In the genomic region with DNA sequence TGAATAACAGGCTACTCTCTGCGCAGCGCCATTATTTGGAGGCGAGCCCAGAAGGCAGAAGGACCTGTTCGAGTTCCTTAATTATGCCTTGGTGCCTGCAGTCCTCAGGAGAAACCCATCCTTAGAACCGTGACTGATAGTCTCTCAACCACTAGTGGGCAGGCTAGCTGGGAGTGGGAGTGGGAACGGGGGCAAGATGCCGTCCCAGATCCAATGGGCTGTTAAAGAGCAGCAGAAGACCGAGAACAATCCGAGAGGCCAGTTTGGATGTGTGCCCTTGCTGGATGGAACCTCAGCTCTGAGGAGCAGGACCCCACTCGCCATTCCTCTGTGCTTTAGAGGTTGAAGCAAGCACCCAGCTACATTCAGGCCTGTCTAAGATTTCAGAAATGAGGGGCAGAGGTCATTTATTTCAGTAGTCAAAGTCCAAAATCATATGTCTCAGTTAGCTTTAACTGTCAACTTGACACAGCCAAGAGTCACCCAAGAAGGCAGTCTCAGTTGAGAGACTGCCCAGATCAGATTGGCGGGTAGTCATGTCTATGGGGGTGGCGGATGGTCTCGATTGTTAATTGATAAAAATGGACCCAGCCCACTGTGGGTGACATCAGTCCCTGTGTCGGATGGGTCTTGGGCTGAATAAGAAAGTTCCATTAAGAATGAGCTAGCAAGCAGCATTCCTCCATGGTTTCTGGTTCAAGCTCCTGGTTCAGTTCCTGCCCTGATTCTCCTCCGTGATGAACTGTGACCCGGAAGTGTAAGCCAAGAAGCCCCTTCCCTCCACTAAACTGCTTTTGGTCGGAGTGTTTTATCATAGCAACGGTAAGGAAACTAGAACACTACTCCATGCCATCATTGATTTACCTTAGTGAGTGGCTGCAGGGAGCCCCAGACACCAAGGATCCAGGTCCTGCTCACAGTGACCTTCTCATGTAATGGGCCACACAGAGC, we compare ENCODE assay signal across 12 mouse cellular contexts. TPM values are rescaled to one million over a fixed set of nuclear protein-coding genes. Genes with fewer than 3 reads are reported as not detected.
DNase-seq lines count a peak whose midpoint lies in the region; ATAC-seq and TF ChIP-seq lines count a peak whose summit lies in the region.
"Had no signal": no experiment of that assay in that cellular context is flagged by ENCODE, and none has a peak within 500 bp of the region (broad histone marks: within the 10 kb centered on the region; RNA-seq: fewer than 3 reads in every experiment).

No protein-coding gene starts in this region.

- intact Hi-C loops in gastrocnemius, adult 2 months (cut with DNase I): no loop called here

- no peak overlapping the region for H3K4me3 ChIP-seq in gastrocnemius, adult 2 months
- no peak overlapping the region for H3K4me3 ChIP-seq in lung, postnatal 0 days (ENCODE audit: low read depth, low read length)
- no peak overlapping the region for H3K4me3 ChIP-seq in liver, embryonic 14.5 days (ENCODE audit: insufficient read depth in 1 of 2, low read depth in 2 of 2, low read length in 2 of 2)
- H3K4me3 ChIP-seq in neural tube, embryonic 15.5 days (replicated peaks): no peak overlapping the region

- 0 out of 2 replicates have a peak, but pooled peaks have one; percentile 19 for TF ChIP-seq CTCF in gastrocnemius, adult 2 months (IDR thresholded peaks at IDR 0.05)
- TF ChIP-seq CTCF in lung, postnatal 0 days (IDR thresholded peaks at IDR 0.05): peak; percentile 48
- peak; percentile 36; the same call in 1 of the 2 replicates for TF ChIP-seq CTCF in liver, embryonic 14.5 days (IDR thresholded peaks at IDR 0.05; ENCODE audit: low read depth)

- no peak overlapping the region; the same call in 1 of the 2 replicates for H3K4me2 ChIP-seq in lung, postnatal 0 days (replicated peaks; ENCODE audit: low read depth, low read length)
- no peak overlapping the region for H3K4me2 ChIP-seq in liver, embryonic 14.5 days (ENCODE audit: low read depth)
- no peak overlapping the region for H3K4me2 ChIP-seq in neural tube, embryonic 15.5 days

- no peaks in the 10 kb centered on the region for H3K27me3 ChIP-seq in lung, postnatal 0 days (replicated peaks; ENCODE audit: insufficient read depth, low read length)
- no peaks in the 10 kb centered on the region; the same call in 1 of the 2 replicates for H3K27me3 ChIP-seq in liver, embryonic 14.5 days (ENCODE audit: control insufficient read depth, insufficient read depth, low read length)
- H3K27me3 ChIP-seq in neural tube, embryonic 15.5 days (replicated peaks): no peaks in the 10 kb centered on the region
- H3K27me3 ChIP-seq: heart, embryonic 15.5 days had no signal

- no peak overlapping the region for H3K9ac ChIP-seq in lung, postnatal 0 days (replicated peaks; ENCODE audit: low read depth)
- no peak overlapping the region for H3K9ac ChIP-seq in liver, embryonic 14.5 days (replicated peaks)
- H3K9ac ChIP-seq in neural tube, embryonic 15.5 days (replicated peaks): no peak overlapping the region

- no peak for ATAC-seq in lung, postnatal 0 days
- ATAC-seq in liver, embryonic 14.5 days (ENCODE audit: insufficient read depth): no peak
- ATAC-seq in neural tube, embryonic 15.5 days (ENCODE audit: low FRiP score): no peak

- no peak for TF ChIP-seq EP300 in lung, postnatal 0 days (IDR thresholded peaks at IDR 0.05)
- TF ChIP-seq EP300 in liver, embryonic 14.5 days (IDR thresholded peaks at IDR 0.05; ENCODE audit: low read depth): no peak

- H3K9me3 ChIP-seq in lung, postnatal 0 days (ENCODE audit: low read length): no peaks in the 10 kb centered on the region
- no peaks in the 10 kb centered on the region for H3K9me3 ChIP-seq in liver, embryonic 14.5 days (ENCODE audit: control insufficient read depth, low read length)
- no peaks in the 10 kb centered on the region for H3K9me3 ChIP-seq in neural tube, embryonic 15.5 days (replicated peaks)
- H3K9me3 ChIP-seq: heart, embryonic 15.5 days had no signal

- no peak overlapping the region for H3K27ac ChIP-seq in gastrocnemius, adult 2 months
- H3K27ac ChIP-seq in lung, postnatal 0 days (ENCODE audit: low read length): no peak overlapping the region
- no peak overlapping the region for H3K27ac ChIP-seq in liver, embryonic 14.5 days
- H3K27ac ChIP-seq in neural tube, embryonic 15.5 days (replicated peaks): no peak overlapping the region

- H3K36me3 ChIP-seq in lung, postnatal 0 days (ENCODE audit: insufficient read depth, low read length): no peaks in the 10 kb centered on the region
- no peaks in the 10 kb centered on the region for H3K36me3 ChIP-seq in liver, embryonic 14.5 days (replicated peaks; ENCODE audit: control insufficient read depth, insufficient read depth, low read depth)
- H3K36me3 ChIP-seq in neural tube, embryonic 15.5 days: no peaks in the 10 kb centered on the region
- H3K36me3 ChIP-seq: heart, embryonic 15.5 days had no signal

- DNase-seq in gastrocnemius, adult 2 months: no peak
- no peak for DNase-seq in gastrocnemius, postnatal 4 days (ENCODE audit: low spot score in 2 of 2)
- DNase-seq in lung, postnatal 0 days (ENCODE audit: low spot score): no peak
- no peak for DNase-seq in lung, postnatal 36 days
- DNase-seq in R1 (ENCODE audit: low read depth, low spot score): peak; percentile 81
- DNase-seq in liver, embryonic 14.5 days (ENCODE audit: low read depth in 3 of 3, low spot score in 3 of 3): no peak
- DNase-seq in adrenal gland, adult (ENCODE audit: inconsistent age in 2 of 2, low spot score in 1 of 2): no peak
- DNase-seq: layer of hippocampus, adult 9-11 months had no signal

- 57% methylated on average over 18 of the region's 18 CpGs for WGBS in lung, postnatal 0 days
- WGBS in liver, embryonic 14.5 days (ENCODE audit: insufficient replicate concordance): 43% methylated on average over 18 of the region's 18 CpGs
- 70% methylated on average over 18 of the region's 18 CpGs for WGBS in neural tube, embryonic 15.5 days

- peaks cover 8% of the 10 kb centered on the region; the same call in 1 of the 2 replicates for H3K4me1 ChIP-seq in lung, postnatal 0 days (ENCODE audit: insufficient read depth, low read depth, low read length)
- H3K4me1 ChIP-seq in liver, embryonic 14.5 days (replicated peaks; ENCODE audit: control insufficient read depth in 2 of 2, insufficient read depth in 2 of 2, low read length in 1 of 2): peaks cover 0 to 15% of the 10 kb centered on the region in 2 experiments; a peak in 2 of 4 replicates
- peaks cover 19% of the 10 kb centered on the region for H3K4me1 ChIP-seq in neural tube, embryonic 15.5 days

RNA-seq across cellular contexts. Expression of gene Smndc1, which starts 32.3 kb away (rescaled TPM):
- 10 to 100 TPM; 28.1 to 30.7 TPM for total RNA-seq in gastrocnemius, adult 2 months (2021)
- total RNA-seq in gastrocnemius, postnatal 4 days (2021): 10 to 100 TPM; 36.6 to 42.4 TPM
- 35.8 and 40.0 TPM in 2 replicates for polyA plus RNA-seq in lung, postnatal 0 days (2015; fragmentation: Nextera tagmentation; extraction: Ambion mirVana)
- 5.7 and 11.5 TPM in 2 replicates for polyA plus RNA-seq in liver, embryonic 14.5 days (2012; rRNA removed)
- 17.4 and 22.1 TPM in 2 replicates for polyA plus RNA-seq in liver, embryonic 14.5 days (2014; fragmentation: Nextera tagmentation; extraction: Ambion mirVana)
- polyA plus RNA-seq in neural tube, embryonic 15.5 days (2015; fragmentation: Nextera tagmentation; extraction: Ambion mirVana): 29.3 and 31.6 TPM in 2 replicates

RNA-seq across cellular contexts. Expression of gene Gm10197, which starts 51.1 kb away (rescaled TPM):
- total RNA-seq in gastrocnemius, adult 2 months (2021): not detected
- not detected for total RNA-seq in gastrocnemius, postnatal 4 days (2021)
- 2.2 TPM in 1 of 2 replicates, not detected in the other for polyA plus RNA-seq in lung, postnatal 0 days (2015; fragmentation: Nextera tagmentation; extraction: Ambion mirVana)
- not detected in 2 replicates for polyA plus RNA-seq in liver, embryonic 14.5 days (2012; rRNA removed)
- polyA plus RNA-seq in liver, embryonic 14.5 days (2014; fragmentation: Nextera tagmentation; extraction: Ambion mirVana): 3.0 TPM in 1 of 2 replicates, not detected in the other
- not detected in 2 replicates for polyA plus RNA-seq in neural tube, embryonic 15.5 days (2015; fragmentation: Nextera tagmentation; extraction: Ambion mirVana)
- polyA plus RNA-seq: heart, embryonic 15.5 days; macrophage; stomach, embryonic 16.5 days had no signal
